In the genomic region with DNA sequence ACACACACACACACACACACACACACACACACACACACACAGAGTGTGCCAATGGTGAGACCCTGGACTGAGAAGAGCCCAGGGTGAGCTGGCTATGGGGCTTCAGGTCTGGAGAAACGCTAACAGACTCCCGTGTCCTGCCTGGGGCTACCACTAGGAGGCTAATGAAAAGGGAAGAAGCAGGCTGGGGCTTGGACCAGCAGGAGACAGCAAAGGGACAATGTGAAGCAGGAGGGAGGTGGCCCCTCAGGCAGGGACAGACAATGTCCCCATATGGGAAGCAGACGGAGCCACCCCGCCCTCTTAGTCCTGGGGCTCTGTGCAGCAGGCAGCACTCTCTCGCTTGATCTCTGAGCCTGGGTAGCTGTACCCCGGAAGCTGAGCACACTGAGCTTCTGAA, we compare ENCODE assay signal across 10 mouse cellular contexts.
DNase-seq lines count a peak whose midpoint lies in the region; TF ChIP-seq lines count a peak whose summit lies in the region.
"Had no signal": no experiment of that assay in that cellular context is flagged by ENCODE, and none has a peak within 500 bp of the region (broad histone marks: within the 10 kb centered on the region; RNA-seq: fewer than 3 reads in every experiment).

No protein-coding gene starts in this region.

- no peaks in the 10 kb centered on the region for H3K9me3 ChIP-seq in MEL (replicated peaks; ENCODE audit: insufficient read depth, low read length)
- H3K9me3 ChIP-seq in limb, embryonic 10.5 days (replicated peaks): no peaks in the 10 kb centered on the region
- H3K9me3 ChIP-seq: embryonic facial prominence, embryonic 13.5 days; limb, embryonic 15.5 days had no signal

- intact Hi-C loops in heart, postnatal 10 days (cut with DNase I): loop anchor here (2.0 kb wide), 2 partner anchors 99 to 239 kb away; no protein-coding TSS in a partner anchor

- DNase-seq in layer of hippocampus, postnatal 14 days (ENCODE audit: low spot score in 2 of 2): peak; percentile 22 to 23
- DNase-seq in layer of hippocampus, postnatal 36 days: no peak
- DNase-seq in MEL (ENCODE audit: low read depth, low spot score): peak; percentile 6
- DNase-seq in cerebellum, adult 18-20 months: peak; percentile 17 to 23
- DNase-seq in heart, postnatal 10 days: peak; percentile 62 to 75
- DNase-seq in limb, embryonic 10.5 days (ENCODE audit: low spot score): peak; percentile 65
- no peak for DNase-seq in c-Kit-positive CD71-positive TER-119-positive erythroid progenitor cells, embryonic 14.5 days (ENCODE audit: low spot score)

- no peaks in the 10 kb centered on the region for H3K36me3 ChIP-seq in MEL (ENCODE audit: control insufficient read depth in 1 of 2, insufficient read depth in 2 of 2, low read length in 2 of 2)
- H3K36me3 ChIP-seq in limb, embryonic 10.5 days: no peaks in the 10 kb centered on the region
- H3K36me3 ChIP-seq in small intestine, adult 2 months (ENCODE audit: control insufficient read depth, insufficient read depth, low read length): no peaks in the 10 kb centered on the region
- H3K36me3 ChIP-seq: embryonic facial prominence, embryonic 13.5 days; limb, embryonic 15.5 days had no signal

- TF ChIP-seq EP300 in MEL (IDR thresholded peaks at IDR 0.05; ENCODE audit: low read depth in 1 of 2, low read length in 2 of 2): no peak

- H3K4me1 ChIP-seq in MEL (ENCODE audit: control insufficient read depth in 1 of 2, insufficient read depth in 2 of 2, low read length in 2 of 2): no peaks in the 10 kb centered on the region
- peaks cover 14% of the 10 kb centered on the region for H3K4me1 ChIP-seq in limb, embryonic 10.5 days
- no peaks in the 10 kb centered on the region for H3K4me1 ChIP-seq in small intestine, adult 2 months (ENCODE audit: control insufficient read depth, insufficient read depth, insufficient read length, low read length)
- H3K4me1 ChIP-seq: embryonic facial prominence, embryonic 13.5 days; limb, embryonic 15.5 days had no signal

- no peak overlapping the region for H3K4me3 ChIP-seq in MEL (ENCODE audit: control insufficient read depth in 1 of 2, insufficient read depth in 1 of 2, low read depth in 2 of 2, low read length in 2 of 2)
- no peak overlapping the region for H3K4me3 ChIP-seq in limb, embryonic 10.5 days
- H3K4me3 ChIP-seq in small intestine, adult 2 months (ENCODE audit: low read depth, low read length): no peak overlapping the region
- H3K4me3 ChIP-seq: embryonic facial prominence, embryonic 13.5 days; limb, embryonic 15.5 days had no signal

- peaks cover 0 to 2% of the 10 kb centered on the region in 2 experiments; a peak in 3 of 4 replicates for H3K27me3 ChIP-seq in MEL (ENCODE audit: control insufficient read depth in 1 of 2, insufficient read depth in 2 of 2, low read length in 2 of 2)
- H3K27me3 ChIP-seq in limb, embryonic 10.5 days (ENCODE audit: low read depth, poor library complexity, severe bottlenecking): peaks cover 92% of the 10 kb centered on the region
- H3K27me3 ChIP-seq in small intestine, adult 2 months (ENCODE audit: control insufficient read depth, insufficient read depth, low read length): no peaks in the 10 kb centered on the region; the same call in 1 of the 2 replicates

- TF ChIP-seq RAD21 in MEL (IDR thresholded peaks at IDR 0.05; ENCODE audit: low read depth, low read length): no peak

- no peak for TF ChIP-seq POLR2A in MEL (IDR thresholded peaks at IDR 0.05; ENCODE audit: control insufficient read depth in 1 of 2, insufficient read depth in 1 of 2, low read depth in 1 of 2, low read length in 2 of 2, poor library complexity in 1 of 2)
- TF ChIP-seq POLR2A in small intestine, adult 2 months (IDR thresholded peaks at IDR 0.05; ENCODE audit: low read depth, low read length): no peak

- no peaks in the 10 kb centered on the region for H3K79me2 ChIP-seq in MEL (ENCODE audit: control insufficient read depth, insufficient read depth, low read length, poor library complexity)

- no peak overlapping the region for H3K9ac ChIP-seq in MEL (ENCODE audit: control insufficient read depth, low read depth, low read length, poor library complexity, severe bottlenecking)
- H3K9ac ChIP-seq: embryonic facial prominence, embryonic 13.5 days; limb, embryonic 15.5 days had no signal

- TF ChIP-seq CTCF in MEL (IDR thresholded peaks at IDR 0.05 in 2 of 3, conservative IDR thresholded peaks at IDR 0.05 in 1 of 3; ENCODE audit: control insufficient read depth in 1 of 3, insufficient read depth in 1 of 3, low read depth in 2 of 3, low read length in 3 of 3, poor library complexity in 1 of 3, severe bottlenecking in 1 of 3): peak; percentile 8 to 31 (median 24); a peak in 4 of 6 replicates
- 0 out of 2 replicates have a peak, but pooled peaks have one; percentile 8 for TF ChIP-seq CTCF in small intestine, adult 2 months (IDR thresholded peaks at IDR 0.05; ENCODE audit: extremely low read depth, insufficient read length, insufficient replicate concordance, low read depth, low read length)

- no peak overlapping the region for H3K27ac ChIP-seq in MEL (ENCODE audit: control insufficient read depth, low read depth, low read length)
- no peak overlapping the region for H3K27ac ChIP-seq in limb, embryonic 10.5 days
- no peak overlapping the region for H3K27ac ChIP-seq in small intestine, adult 2 months (ENCODE audit: insufficient read depth, low read depth, low read length)
- H3K27ac ChIP-seq: embryonic facial prominence, embryonic 13.5 days; limb, embryonic 15.5 days had no signal

- 2% methylated on average over 6 of the region's 6 CpGs for WGBS in limb, embryonic 10.5 days
- WGBS in small intestine, adult 2 months: 13% methylated on average over 6 of the region's 6 CpGs

TF ChIP-seq in MEL, 35 proteins besides CTCF, POLR2A, EP300 and RAD21:
- TF ChIP-seq E2F4 (IDR thresholded peaks at IDR 0.05; ENCODE audit: borderline replicate concordance, low read depth, low read length) (no peak), SMC3 (IDR thresholded peaks at IDR 0.05; ENCODE audit: low read depth, low read length) (peak; percentile 25; the same call in 1 of the 2 replicates)

Comparison
In these comparisons a context has a peak if more than half of its experiments do, and no peak if none do; other contexts are left out.
1. DNase-seq: peak in layer of hippocampus, postnatal 14 days (2 of 2), MEL (single experiment), cerebellum, adult 18-20 months (2 of 2), heart, postnatal 10 days (2 of 2) and limb, embryonic 10.5 days (single experiment); none in layer of hippocampus, postnatal 36 days (0 of 2) and c-Kit-positive CD71-positive TER-119-positive erythroid progenitor cells, embryonic 14.5 days (single experiment).